In genomic region chr3:130805345-130805744, GRCm38 (mm10) we compare ENCODE assay signal across 17 mouse cellular contexts.
"Had no signal": no experiment of that assay in that cellular context is flagged by ENCODE, and none has a peak within 500 bp of the region (broad histone marks: within the 10 kb centered on the region; RNA-seq: fewer than 3 reads in every experiment).

No protein-coding gene starts in this region.

- H3K36me3 ChIP-seq: limb, embryonic 15.5 days; liver, embryonic 12.5 days; midbrain, embryonic 13.5 days; midbrain, embryonic 15.5 days; neural tube, embryonic 12.5 days had no signal

- H3K9ac ChIP-seq: limb, embryonic 15.5 days; liver, embryonic 12.5 days; liver, embryonic 14.5 days; midbrain, embryonic 13.5 days; midbrain, embryonic 15.5 days; neural tube, embryonic 12.5 days had no signal

- ATAC-seq: liver, embryonic 12.5 days; midbrain, embryonic 13.5 days; midbrain, embryonic 15.5 days had no signal

- H3K9me3 ChIP-seq: limb, embryonic 15.5 days; liver, embryonic 12.5 days; megakaryocyte, embryonic 14.5 days; midbrain, embryonic 13.5 days; midbrain, embryonic 15.5 days; neural tube, embryonic 12.5 days had no signal

- DNase-seq: retina, postnatal 1 day; right cerebral cortex, adult 18-20 months; right cerebral cortex, postnatal 25 days; right cerebral cortex, postnatal 4 days; spleen, adult 18-20 months; thymus, adult 18-20 months; thymus, postnatal 14 days; thymus, postnatal 36 days had no signal

- H3K27me3 ChIP-seq: limb, embryonic 15.5 days; midbrain, embryonic 13.5 days; midbrain, embryonic 15.5 days; neural tube, embryonic 12.5 days had no signal

- H3K4me3 ChIP-seq: limb, embryonic 15.5 days; liver, embryonic 12.5 days; megakaryocyte, embryonic 14.5 days; midbrain, embryonic 13.5 days; midbrain, embryonic 15.5 days; neural tube, embryonic 12.5 days had no signal

- H3K4me1 ChIP-seq: liver, embryonic 12.5 days; neural tube, embryonic 12.5 days had no signal

- H3K27ac ChIP-seq: limb, embryonic 15.5 days; liver, embryonic 12.5 days; liver, embryonic 14.5 days; macrophage; midbrain, embryonic 13.5 days; midbrain, embryonic 15.5 days; neural tube, embryonic 12.5 days had no signal

- H3K4me2 ChIP-seq: limb, embryonic 15.5 days; liver, embryonic 12.5 days; midbrain, embryonic 11.5 days; midbrain, embryonic 13.5 days; midbrain, embryonic 15.5 days; neural tube, embryonic 12.5 days had no signal
